Mouse (Mus musculus) left cerebral cortex, postnatal 4 days (tissue): ENCODE data around the gene Capn5. TPM values are rescaled to one million over a fixed set of nuclear protein-coding genes. Genes with fewer than 3 reads are reported as not detected.

Experiments used
- DNase-seq: peaks from one replicate; pipeline ENCODE4 v3.0.0-alpha.2; 2022
- intact Hi-C: fragments of 180-260 bp; cut with DNase I; formaldehyde crosslinking; loops from one replicate; pipeline ENCODE4 v1.15.1; 2025
- total RNA-seq, 2 experiments: library from RNA; stranded (reverse); gene quantifications; 2 replicates each; pipeline ENCODE4 v1.2.3; 2021

Capn5 gene
- total RNA-seq, 2 experiments from 2014 or later: 51.0 to 52.2 TPM

DNA sequence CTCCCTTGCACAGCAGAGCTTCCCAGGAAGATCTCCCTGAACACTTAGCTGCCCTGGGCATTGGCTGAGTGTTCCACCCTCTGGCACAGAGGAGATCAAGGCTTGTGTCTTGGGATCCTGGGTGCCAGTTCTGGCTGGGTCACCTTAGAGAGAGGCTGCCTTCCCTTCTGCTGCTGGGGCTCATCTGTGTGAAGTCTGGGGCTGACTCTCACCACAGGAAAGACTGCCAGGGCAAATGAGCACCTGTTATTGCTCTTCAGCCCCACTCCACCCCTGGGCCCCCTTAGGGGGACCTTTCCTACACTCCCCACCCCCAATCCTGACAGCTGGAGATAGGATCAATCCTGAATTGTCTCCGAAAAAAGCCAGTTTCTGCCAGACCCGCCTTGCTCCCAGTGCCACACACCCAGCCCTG lies 996 bp downstream of the Capn5 start:
- no peak for DNase-seq
- intact Hi-C loops: no loop called here

DNA sequence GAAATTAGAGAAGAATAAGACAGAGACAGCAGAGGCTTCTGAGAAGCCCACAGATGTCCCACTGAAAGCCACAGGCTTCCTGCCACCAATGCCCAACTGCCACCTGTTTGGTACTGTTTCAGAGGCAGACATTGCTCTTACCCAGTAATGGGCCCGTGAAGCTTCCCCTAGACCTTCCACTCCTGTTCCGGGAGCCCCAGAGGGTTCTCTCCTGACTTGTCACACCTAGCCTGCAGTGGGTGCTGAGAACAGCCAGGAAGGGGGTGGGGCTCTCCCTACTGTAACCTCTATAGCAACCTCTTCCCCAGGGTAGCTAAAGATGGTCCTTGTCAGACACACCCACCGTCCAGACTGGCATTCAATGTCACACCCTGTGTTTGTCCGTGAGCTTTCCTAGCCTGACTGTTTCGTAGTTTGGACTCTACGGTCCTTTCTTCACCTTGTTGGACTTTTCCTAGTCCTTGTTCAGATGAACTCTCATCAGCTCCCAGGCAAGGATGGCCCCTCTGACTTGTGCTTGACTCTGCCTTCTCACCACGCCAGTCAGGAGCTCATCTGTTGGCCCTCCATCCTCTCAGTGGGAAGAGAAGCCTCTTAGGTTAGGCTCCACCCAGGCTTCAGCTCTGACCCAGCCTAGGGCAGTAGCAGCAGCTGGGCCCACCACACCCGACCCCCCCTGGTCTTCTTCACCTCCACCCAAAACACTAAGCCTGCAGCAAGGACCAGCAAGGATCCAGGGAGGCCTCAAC lies 1.6 kb downstream of the Capn5 start:
- no peak for DNase-seq
- intact Hi-C loops: no loop called here

GRCm38 (mm10) chr7:98174883-98175755 lies 3.0 kb downstream of the Capn5 start:
- no peak for DNase-seq
- intact Hi-C loops: no loop called here

GRCm38 (mm10) chr7:98173408-98173807 lies 4.7 kb downstream of the Capn5 start:
- no peak for DNase-seq
- intact Hi-C loops: no loop called here

- DNase-seq: no peak
- intact Hi-C loops: no loop called here
Observed at GRCm38 (mm10) chr7:98172661-98173060, 5.4 kb downstream of the Capn5 start.

DNA sequence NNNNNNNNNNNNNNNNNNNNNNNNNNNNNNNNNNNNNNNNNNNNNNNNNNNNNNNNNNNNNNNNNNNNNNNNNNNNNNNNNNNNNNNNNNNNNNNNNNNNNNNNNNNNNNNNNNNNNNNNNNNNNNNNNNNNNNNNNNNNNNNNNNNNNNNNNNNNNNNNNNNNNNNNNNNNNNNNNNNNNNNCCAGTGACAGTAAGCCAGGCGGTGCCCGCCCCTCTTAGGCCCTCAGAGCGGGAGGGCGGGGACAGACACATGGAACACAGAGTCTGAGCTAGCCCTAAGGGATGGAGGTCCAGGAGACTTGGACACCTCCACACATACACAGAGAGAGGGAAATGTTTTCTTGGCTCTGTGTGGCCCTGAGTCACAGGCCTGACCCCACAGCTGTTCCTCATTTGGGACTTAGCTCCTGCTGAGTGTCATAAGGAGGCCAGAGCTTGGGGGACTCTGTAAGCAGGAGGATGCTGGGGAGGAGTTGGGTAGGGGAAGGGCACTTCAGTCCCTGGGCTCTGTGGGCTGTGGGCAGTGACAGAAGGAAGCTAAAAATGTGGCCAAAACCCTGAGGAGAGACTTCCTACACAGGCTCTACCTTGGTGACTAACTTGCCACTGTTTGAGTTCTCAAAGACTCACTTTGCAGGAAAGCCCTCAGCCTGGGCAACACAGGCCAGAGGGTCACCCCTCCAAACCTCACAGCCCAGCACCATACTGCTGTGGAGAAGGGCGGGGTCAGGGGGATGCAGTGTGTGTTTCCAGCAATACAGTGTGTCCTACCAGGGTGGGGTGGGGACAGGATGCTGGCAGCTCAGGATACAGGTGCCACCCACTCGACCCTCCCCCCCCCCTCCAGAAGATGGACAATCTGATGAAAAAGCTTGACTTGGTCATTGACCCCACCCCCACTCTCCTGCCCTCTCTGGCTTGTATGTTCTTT lies 6.7 kb downstream of the Capn5 start:
- DNase-seq: no peak
- intact Hi-C loops: no loop called here

DNA sequence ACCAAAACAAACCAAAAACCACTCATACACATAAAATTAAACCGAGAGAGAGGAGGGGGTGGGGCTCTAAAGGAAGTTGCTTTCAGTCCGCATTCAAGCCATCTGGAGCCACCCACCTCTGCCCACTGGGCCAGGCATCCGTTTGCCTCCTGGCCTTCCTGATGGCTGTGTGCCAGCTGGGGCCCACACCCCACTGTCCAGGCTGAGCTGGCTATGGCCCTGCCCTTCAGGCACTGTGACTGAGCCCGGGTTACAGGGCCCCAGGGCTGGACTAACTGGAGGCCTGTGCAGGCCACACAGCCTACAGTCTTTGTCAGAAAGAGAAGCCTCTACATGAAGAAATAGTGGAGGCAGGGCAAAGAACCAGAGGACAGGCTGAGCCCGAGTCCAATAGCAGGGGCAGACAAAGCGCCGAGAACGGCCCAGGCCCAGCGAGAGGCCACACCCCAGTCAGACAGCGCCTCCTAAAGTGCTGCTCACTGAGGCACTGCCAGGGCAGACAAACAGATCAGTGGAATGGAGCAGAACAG lies 13.0 kb downstream of the Capn5 start:
- intact Hi-C loops: loop anchor here (5.0 kb wide), 1 partner anchor 272 kb away; no protein-coding TSS in a partner anchor
- DNase-seq: peak; percentile 38

- no peak for DNase-seq
- intact Hi-C loops: loop anchor here (5.0 kb wide), 1 partner anchor 273 kb away; no protein-coding TSS in a partner anchor
Observed at GRCm38 (mm10) chr7:98164382-98164998, 13.6 kb downstream of the Capn5 start.

- no peak for DNase-seq
- intact Hi-C loops: loop anchor here (5.0 kb wide), 1 partner anchor 274 kb away; no protein-coding TSS in a partner anchor
Observed at GRCm38 (mm10) chr7:98163700-98164099, 14.4 kb downstream of the Capn5 start.

- intact Hi-C loops: loop anchor here (5.0 kb wide), 1 partner anchor 275 kb away; no protein-coding TSS in a partner anchor
Observed at GRCm38 (mm10) chr7:98162239-98162638, 15.8 kb downstream of the Capn5 start.

DNA sequence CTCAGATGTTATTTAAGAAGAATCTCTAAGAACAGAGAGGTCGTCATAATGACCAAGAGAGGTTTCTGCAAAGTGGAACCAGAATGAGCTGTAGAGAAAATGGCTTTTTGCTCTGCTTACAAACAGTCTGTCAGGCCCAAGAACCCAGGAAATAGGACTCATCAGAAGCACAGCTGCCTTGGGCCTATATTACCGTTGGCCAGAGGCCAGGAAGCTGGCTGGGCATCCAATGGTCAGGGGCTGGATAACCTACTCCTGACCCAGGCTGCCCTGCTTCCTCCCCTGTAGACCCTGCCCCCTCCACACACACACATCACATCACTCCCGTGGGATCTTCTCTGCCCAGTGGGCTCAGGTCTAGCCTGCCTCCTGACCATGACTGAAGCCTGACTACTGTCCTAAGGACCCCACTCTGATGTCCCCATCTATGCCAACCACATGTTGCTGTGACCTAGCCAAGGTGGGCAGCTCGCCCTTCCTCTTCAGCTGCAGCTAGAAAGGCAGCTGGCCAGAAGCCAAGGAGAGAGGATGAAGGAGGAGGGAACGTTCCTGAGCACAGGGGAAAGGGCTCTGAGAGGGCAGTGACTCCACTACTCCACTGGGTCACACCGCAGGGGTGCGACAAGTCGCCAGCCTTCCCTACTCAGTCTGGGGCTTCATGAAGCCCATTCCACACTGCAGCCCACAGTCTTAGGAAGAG lies 17.9 kb downstream of the Capn5 start:
- intact Hi-C loops: loop anchor here (5.0 kb wide), 1 partner anchor 277 kb away; no protein-coding TSS in a partner anchor
- DNase-seq: no peak

More at GRCm38 (mm10) chr7:98162239-98162638, 15.8 kb downstream of the Capn5 start:
- no peak for DNase-seq

DNA sequence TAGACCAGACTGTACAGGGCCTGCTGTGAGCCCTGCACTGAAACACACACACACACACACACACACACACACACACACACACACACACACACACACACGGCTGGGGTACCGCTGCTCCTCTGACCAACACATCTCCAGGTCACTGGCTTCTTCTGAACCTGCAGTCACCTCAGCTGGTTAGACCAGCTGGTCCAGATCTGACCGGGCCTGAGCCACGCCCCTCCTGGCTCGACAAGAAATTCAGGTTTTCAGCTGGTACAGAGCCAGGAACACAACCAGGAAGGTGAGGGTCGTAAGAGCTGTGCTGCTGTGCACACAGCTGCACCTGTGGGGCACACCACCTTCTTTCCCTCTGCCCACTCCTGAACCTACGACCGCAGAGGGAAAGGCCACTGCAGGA lies 19.6 kb downstream of the Capn5 start:
- intact Hi-C loops: no loop called here
- no peak for DNase-seq

- no peak for DNase-seq
- intact Hi-C loops: no loop called here
Observed at GRCm38 (mm10) chr7:98157636-98158332, 20.3 kb downstream of the Capn5 start.

DNA sequence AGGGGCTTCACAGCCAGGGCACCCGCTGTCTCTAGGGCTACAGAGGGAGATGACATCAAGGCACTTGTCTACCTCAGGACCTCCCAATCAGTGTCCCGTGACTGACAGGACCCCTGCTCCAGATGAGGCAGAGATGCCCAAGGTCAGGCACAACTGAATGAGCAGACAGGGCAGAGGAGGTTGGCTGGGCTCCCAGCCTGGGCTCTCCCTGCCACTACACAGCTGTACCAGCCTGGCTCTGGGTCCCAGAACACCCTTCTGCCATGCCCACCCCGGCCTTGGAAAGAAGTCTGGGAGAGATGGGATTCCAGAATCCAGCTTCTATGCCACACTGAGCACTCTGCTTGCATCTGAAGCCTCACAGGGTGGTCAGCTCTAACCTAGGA lies 21.8 kb downstream of the Capn5 start:
- intact Hi-C loops: no loop called here

DNA sequence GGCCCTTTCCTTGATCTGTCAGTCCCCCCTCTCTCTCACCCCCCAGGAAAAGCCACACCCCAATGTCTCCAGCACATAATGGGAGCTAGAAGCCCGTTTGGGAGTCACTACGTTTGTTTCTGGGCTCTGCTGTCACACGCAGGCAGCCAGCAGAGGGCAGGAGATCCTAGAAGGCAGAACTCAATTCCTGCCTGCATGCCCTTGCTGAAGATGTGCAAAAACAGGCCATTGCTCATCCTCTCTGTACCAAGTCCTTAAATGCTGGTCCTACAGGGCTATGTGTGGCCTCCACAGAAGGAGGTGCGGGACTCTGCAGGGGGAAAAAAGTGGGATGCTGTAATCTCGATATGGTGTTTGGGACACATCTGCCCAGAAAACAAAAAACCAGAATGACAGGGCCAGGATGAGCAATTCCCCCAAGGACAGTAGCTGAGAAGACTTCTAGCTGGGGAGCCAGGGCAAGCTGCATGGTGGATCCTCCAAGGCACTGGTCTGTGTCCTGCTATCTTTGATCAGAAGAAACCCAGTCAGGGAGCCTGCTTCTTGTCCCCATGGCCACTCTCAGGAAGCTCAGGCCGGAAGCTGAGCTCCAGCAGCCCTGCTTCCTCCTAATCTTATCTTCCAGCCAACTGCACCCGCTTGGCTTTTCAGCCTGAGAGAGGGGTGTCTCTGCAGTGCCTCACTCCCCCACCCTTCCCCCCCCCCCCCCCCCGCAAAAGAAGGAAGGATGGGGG lies 22.4 kb downstream of the Capn5 start:
- peak; percentile 71 for DNase-seq
- intact Hi-C loops: loop anchor here (2.0 kb wide), 1 partner anchor 185 kb away; no protein-coding TSS in a partner anchor

More for the DNA sequence above, 21.8 kb downstream of the Capn5 start:
- no peak for DNase-seq

DNA sequence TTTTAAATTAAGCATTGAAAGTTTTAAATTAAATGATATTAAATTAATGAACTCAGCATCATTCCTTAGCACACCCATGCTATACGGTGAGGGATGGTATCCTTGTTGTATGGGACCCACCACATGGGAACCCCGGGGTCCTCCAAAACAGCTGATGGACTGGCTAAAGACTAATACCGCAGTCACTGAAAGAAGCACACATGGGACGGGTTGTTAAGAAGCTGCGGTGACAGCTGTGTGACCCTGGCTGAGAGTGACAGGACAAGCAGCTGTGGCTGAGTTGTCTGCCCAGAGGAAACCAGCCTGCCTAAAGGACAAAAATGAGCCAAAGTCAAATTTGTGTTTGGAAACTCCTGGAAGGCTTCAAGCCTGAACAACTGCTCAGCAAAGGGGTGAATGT lies 24.2 kb downstream of the Capn5 start:
- intact Hi-C loops: loop anchor here (2.0 kb wide), 1 partner anchor 187 kb away; no protein-coding TSS in a partner anchor
- DNase-seq: no peak

DNA sequence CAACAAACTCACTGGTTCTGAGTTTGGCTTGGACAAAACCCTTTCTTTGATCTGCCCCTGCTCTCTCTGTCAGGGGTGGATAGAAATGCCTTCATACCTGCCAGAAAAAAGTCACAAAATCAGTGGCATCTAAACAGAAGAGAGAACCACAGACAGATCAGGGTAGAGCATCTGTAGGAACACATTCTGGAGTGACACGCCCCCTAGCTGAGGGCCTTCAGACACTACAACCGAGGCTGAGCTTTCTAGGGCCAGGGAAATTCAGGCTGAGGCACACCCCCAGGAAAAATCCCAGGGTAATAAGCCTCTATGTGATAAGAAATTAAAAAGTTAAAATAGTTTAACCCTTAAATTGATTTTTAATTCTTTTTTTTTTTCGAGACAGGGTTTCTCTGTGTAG lies 24.7 kb downstream of the Capn5 start:
- DNase-seq: no peak
- intact Hi-C loops: no loop called here

- intact Hi-C loops: no loop called here
- no peak for DNase-seq
Observed at GRCm38 (mm10) chr7:98152400-98152799, 25.7 kb downstream of the Capn5 start.
